Mouse (Mus musculus): ENCODE results near the gene Dnah2. TPM values are rescaled to one million over a fixed set of nuclear protein-coding genes. Genes with fewer than 3 reads are reported as not detected.
A peak's percentile ranks its signal among the peaks of the same experiment; 100 is the strongest.

Dnah2 gene
- polyA plus RNA-seq, 1 experiment: 1.2 TPM

GRCm38 (mm10) chr11:69371601-69372000, 177.3 kb downstream of the Dnah2 start:
- no peak overlapping the region for H3K27ac ChIP-seq (ENCODE audit: insufficient read depth, low read length)
- H3K9ac ChIP-seq (ENCODE audit: low read depth, poor library complexity, severe bottlenecking): no peak overlapping the region
- H3K27me3 ChIP-seq (ENCODE audit: control insufficient read depth, insufficient read depth, low read length, poor library complexity, severe bottlenecking): peaks cover 14% of the 10 kb centered on the region
- TF ChIP-seq CTCF (IDR thresholded peaks at IDR 0.05; ENCODE audit: low read depth, low read length) (no peak), POLR2A (IDR thresholded peaks at IDR 0.05; ENCODE audit: insufficient read depth, low read length) (no peak), EP300 (IDR thresholded peaks at IDR 0.05; ENCODE audit: insufficient read depth, low read depth, low read length) (no peak)
- no peaks in the 10 kb centered on the region for H3K36me3 ChIP-seq (ENCODE audit: control insufficient read depth, insufficient read depth, low read length, poor library complexity, severe bottlenecking)
- no peak overlapping the region for H3K4me3 ChIP-seq (ENCODE audit: low read depth, low read length)
- H3K4me1 ChIP-seq (ENCODE audit: control insufficient read depth, insufficient read depth, low read length): no peaks in the 10 kb centered on the region
- no peaks in the 10 kb centered on the region for H3K9me3 ChIP-seq (replicated peaks; ENCODE audit: control insufficient read depth, insufficient read depth, low read length, poor library complexity, severe bottlenecking)

- peak overlapping the region; percentile 15; the same call in 1 of the 2 replicates for H3K27ac ChIP-seq (ENCODE audit: insufficient read depth, low read length)
- no peaks in the 10 kb centered on the region for H3K4me1 ChIP-seq (ENCODE audit: control insufficient read depth, insufficient read depth, low read length)
- H3K4me3 ChIP-seq (ENCODE audit: low read depth, low read length): no peak overlapping the region
- no peak overlapping the region for H3K9ac ChIP-seq (ENCODE audit: low read depth, poor library complexity, severe bottlenecking)
- peaks cover 14% of the 10 kb centered on the region for H3K27me3 ChIP-seq (ENCODE audit: control insufficient read depth, insufficient read depth, low read length, poor library complexity, severe bottlenecking)
- no peaks in the 10 kb centered on the region for H3K9me3 ChIP-seq (replicated peaks; ENCODE audit: control insufficient read depth, insufficient read depth, low read length, poor library complexity, severe bottlenecking)
- TF ChIP-seq POLR2A (IDR thresholded peaks at IDR 0.05; ENCODE audit: insufficient read depth, low read length): no peak
- TF ChIP-seq CTCF (IDR thresholded peaks at IDR 0.05; ENCODE audit: low read depth, low read length): no peak
- TF ChIP-seq EP300 (IDR thresholded peaks at IDR 0.05; ENCODE audit: insufficient read depth, low read depth, low read length): no peak
- no peaks in the 10 kb centered on the region for H3K36me3 ChIP-seq (ENCODE audit: control insufficient read depth, insufficient read depth, low read length, poor library complexity, severe bottlenecking)
Observed at GRCm38 (mm10) chr11:69370817-69371215, 178.1 kb downstream of the Dnah2 start.

Other genes with a start within 250 kb of the Dnah2 start
- 25.9 and 27.5 TPM in 2 replicates for gene Cntrob, start 225.3 kb downstream of the Dnah2 start, polyA plus RNA-seq (2011; ENCODE audit: insufficient read depth, insufficient read length, low read depth, missing spikeins)
- 89.1 and 96.0 TPM in 2 replicates for gene Trappc1, start 225.1 kb downstream of the Dnah2 start, polyA plus RNA-seq (2011; ENCODE audit: insufficient read depth, insufficient read length, low read depth, missing spikeins)
- gene Kcnab3, start 222.9 kb downstream of the Dnah2 start, polyA plus RNA-seq (2011; ENCODE audit: insufficient read depth, insufficient read length, low read depth, missing spikeins): 2.5 and 3.4 TPM in 2 replicates
- 1.7 and 3.3 TPM in 2 replicates for gene Rnf227, start 208.6 kb downstream of the Dnah2 start, polyA plus RNA-seq (2011; ENCODE audit: insufficient read depth, insufficient read length, low read depth, missing spikeins)
- gene Chd3, start 179.7 kb downstream of the Dnah2 start, polyA plus RNA-seq (2011; ENCODE audit: insufficient read depth, insufficient read length, low read depth, missing spikeins): 21.9 and 25.7 TPM in 2 replicates
- gene Naa38, start 153.6 kb downstream of the Dnah2 start, polyA plus RNA-seq (2011; ENCODE audit: insufficient read depth, insufficient read length, low read depth, missing spikeins): 77.9 and 94.0 TPM in 2 replicates
- gene Cyb5d1, start 153.5 kb downstream of the Dnah2 start, polyA plus RNA-seq (2011; ENCODE audit: insufficient read depth, insufficient read length, low read depth, missing spikeins): 21.1 and 21.5 TPM in 2 replicates
- 15.7 and 16.6 TPM in 2 replicates for gene Tmem88, start 150.9 kb downstream of the Dnah2 start, polyA plus RNA-seq (2011; ENCODE audit: insufficient read depth, insufficient read length, low read depth, missing spikeins)
- 23.3 and 28.4 TPM in 2 replicates for gene Kdm6b, start 135.4 kb downstream of the Dnah2 start, polyA plus RNA-seq (2011; ENCODE audit: insufficient read depth, insufficient read length, low read depth, missing spikeins)
- gene Efnb3, start 11.1 kb upstream of the Dnah2 start, polyA plus RNA-seq (2011; ENCODE audit: insufficient read depth, insufficient read length, low read depth, missing spikeins): 3.9 and 4.0 TPM in 2 replicates
- 10.3 and 17.8 TPM in 2 replicates for gene Wrap53, start 31.1 kb upstream of the Dnah2 start, polyA plus RNA-seq (2011; ENCODE audit: insufficient read depth, insufficient read length, low read depth, missing spikeins)
- gene Trp53, start 31.2 kb upstream of the Dnah2 start, polyA plus RNA-seq (2011; ENCODE audit: insufficient read depth, insufficient read length, low read depth, missing spikeins): 230 and 277 TPM in 2 replicates
- gene Atp1b2, start 56.8 kb upstream of the Dnah2 start, polyA plus RNA-seq (2011; ENCODE audit: insufficient read depth, insufficient read length, low read depth, missing spikeins): 20.4 and 24.0 TPM in 2 replicates
- gene Shbg, start 68.8 kb upstream of the Dnah2 start, polyA plus RNA-seq (2011; ENCODE audit: insufficient read depth, insufficient read length, low read depth, missing spikeins): not detected in 2 replicates
- 9.1 and 9.6 TPM in 2 replicates for gene Sat2, start 72.9 kb upstream of the Dnah2 start, polyA plus RNA-seq (2011; ENCODE audit: insufficient read depth, insufficient read length, low read depth, missing spikeins)
- gene Fxr2, start 83.9 kb upstream of the Dnah2 start, polyA plus RNA-seq (2011; ENCODE audit: insufficient read depth, insufficient read length, low read depth, missing spikeins): 170 and 173 TPM in 2 replicates
- 45.2 and 48.1 TPM in 2 replicates for gene Sox15, start 106.2 kb upstream of the Dnah2 start, polyA plus RNA-seq (2011; ENCODE audit: insufficient read depth, insufficient read length, low read depth, missing spikeins)
- gene Mpdu1, start 113.5 kb upstream of the Dnah2 start, polyA plus RNA-seq (2011; ENCODE audit: insufficient read depth, insufficient read length, low read depth, missing spikeins): 65.7 and 71.0 TPM in 2 replicates
- 32.9 and 36.2 TPM in 2 replicates for gene Cd68, start 117.0 kb upstream of the Dnah2 start, polyA plus RNA-seq (2011; ENCODE audit: insufficient read depth, insufficient read length, low read depth, missing spikeins)
- 1,464 and 1,502 TPM in 2 replicates for gene Eif4a1, start 123.3 kb upstream of the Dnah2 start, polyA plus RNA-seq (2011; ENCODE audit: insufficient read depth, insufficient read length, low read depth, missing spikeins)
- gene Senp3, start 133.0 kb upstream of the Dnah2 start, polyA plus RNA-seq (2011; ENCODE audit: insufficient read depth, insufficient read length, low read depth, missing spikeins): 198 and 221 TPM in 2 replicates
- gene Tnfsf13, start 136.7 kb upstream of the Dnah2 start, polyA plus RNA-seq (2011; ENCODE audit: insufficient read depth, insufficient read length, low read depth, missing spikeins): 1.3 and 2.9 TPM in 2 replicates
- gene Tnfsf12, start 146.7 kb upstream of the Dnah2 start, polyA plus RNA-seq (2011; ENCODE audit: insufficient read depth, insufficient read length, low read depth, missing spikeins): 3.4 and 4.1 TPM in 2 replicates
- 1.9 and 3.6 TPM in 2 replicates for gene Tnfsfm13, start 147.0 kb upstream of the Dnah2 start, polyA plus RNA-seq (2011; ENCODE audit: insufficient read depth, insufficient read length, low read depth, missing spikeins)
- gene Polr2a, start 209.5 kb upstream of the Dnah2 start, polyA plus RNA-seq (2011; ENCODE audit: insufficient read depth, insufficient read length, low read depth, missing spikeins): 102 and 103 TPM in 2 replicates
- not detected in 2 replicates for gene Slc35g3, start 212.9 kb upstream of the Dnah2 start, polyA plus RNA-seq (2011; ENCODE audit: insufficient read depth, insufficient read length, low read depth, missing spikeins)
- 3.6 and 4.8 TPM in 2 replicates for gene Zbtb4, start 216.8 kb upstream of the Dnah2 start, polyA plus RNA-seq (2011; ENCODE audit: insufficient read depth, insufficient read length, low read depth, missing spikeins)
- 10.1 and 12.1 TPM in 2 replicates for gene Chrnb1, start 246.8 kb upstream of the Dnah2 start, polyA plus RNA-seq (2011; ENCODE audit: insufficient read depth, insufficient read length, low read depth, missing spikeins)

Measured in ES-Bruce4 (cell line).